Mouse (Mus musculus) ES-E14 (cell line): ENCODE data around the gene Rims3.

Experiments used
- HCFC1 ChIP-seq: IDR thresholded peaks from 2 replicates; pipeline ENCODE4 v1.6.1; 2012; ENCODE audit warnings: low read length, inconsistent platforms, borderline replicate concordance; ENCODE audit not compliant: insufficient read depth
- MAFK ChIP-seq: IDR thresholded peaks from 2 replicates; pipeline ENCODE4 v1.6.1; 2014; ENCODE audit warnings: mild to moderate bottlenecking, low read depth, low read length, inconsistent platforms; ENCODE audit not compliant: insufficient read depth
- ZC3H11A ChIP-seq: IDR thresholded peaks from 2 replicates; pipeline ENCODE4 v1.6.1; 2012; ENCODE audit warnings: low read depth, mild to moderate bottlenecking, inconsistent platforms, low read length, borderline replicate concordance

DNA sequence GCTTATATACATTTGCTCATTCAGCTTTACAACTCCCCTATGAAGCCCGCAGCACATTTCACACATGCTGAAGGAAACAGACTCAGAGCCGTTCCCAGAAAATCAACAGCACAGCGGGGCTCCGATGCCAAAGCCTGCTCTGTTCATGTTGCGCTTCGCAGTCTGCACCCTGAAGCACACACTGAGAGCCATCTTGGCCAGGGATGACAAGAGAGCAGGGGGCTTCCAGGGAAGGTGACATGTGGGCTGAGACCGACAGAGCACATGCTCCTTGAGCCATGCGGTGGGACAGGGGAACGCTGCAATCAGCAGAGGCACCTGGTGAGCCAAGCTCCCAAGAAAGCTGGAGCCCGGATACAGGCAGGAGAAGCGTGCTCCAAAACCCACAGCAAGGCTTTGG lies 5.2 kb upstream of the Rims3 start:
- TF ChIP-seq ZC3H11A (no peak), MAFK (no peak), HCFC1 (no peak)
